Mouse (Mus musculus) brown adipose tissue, adult 24 weeks (tissue): Measurements from ENCODE around the gene Scn4b. TPM values are rescaled to one million over a fixed set of nuclear protein-coding genes. Genes with fewer than 3 reads are reported as not detected.

Experiments
- H3K27ac ChIP-seq: fragments of 200-500 bp; replicated peaks from 2 replicates; pipeline ENCODE4 v1.5.1; 2012; ENCODE audit warnings: low read depth, mild to moderate bottlenecking, low read length
- H3K4me1 ChIP-seq: fragments of 200-500 bp; 2 replicates; pipeline ENCODE4 v1.6.1; 2012; ENCODE audit warnings: low read length, mixed read lengths; ENCODE audit not compliant: control insufficient read depth, insufficient read depth, insufficient read length
- H3K4me3 ChIP-seq: fragments of 200-500 bp; 2 replicates; pipeline ENCODE4 v1.5.1; 2012; ENCODE audit warnings: low read depth, mild to moderate bottlenecking, low read length, moderate library complexity; ENCODE audit not compliant: insufficient read depth
- polyA plus RNA-seq: library from polyadenylated mRNA; stranded (reverse); fragments of >200 nt; gene quantifications from 2 replicates; pipeline ENCODE4 v1.2.4, GENCODE M21; 2012; ENCODE audit not compliant: missing spikeins, insufficient read depth, insufficient read length

Scn4b gene
- polyA plus RNA-seq, 1 experiment, result 1.9 TPM

- Histone ChIP-seq H3K27ac (no peak overlapping the region), H3K4me1 (no peaks in the 10 kb centered on the region), H3K4me3 (no peak overlapping the region)
These were observed 57.3 kb downstream of the Scn4b start for GRCm38 (mm10) chr9:45195468-45195867.

GRCm38 (mm10) chr9:45196125-45196830, 58.1 kb downstream of the Scn4b start:
- no peak overlapping the region for H3K4me3 ChIP-seq
- no peak overlapping the region for H3K27ac ChIP-seq

GRCm38 (mm10) chr9:45197549-45197948, 59.4 kb downstream of the Scn4b start:
- no peak overlapping the region for H3K27ac ChIP-seq
- H3K4me3 ChIP-seq, result no peak overlapping the region
- H3K4me1 ChIP-seq, result peaks cover 3% of the 10 kb centered on the region

More at GRCm38 (mm10) chr9:45196125-45196830, 58.1 kb downstream of the Scn4b start:
- peaks cover 3% of the 10 kb centered on the region for H3K4me1 ChIP-seq

GRCm38 (mm10) chr9:45201319-45201947, 63.2 kb downstream of the Scn4b start:
- Histone ChIP-seq H3K27ac (no peak overlapping the region), H3K4me3 (no peak overlapping the region), H3K4me1 (peaks cover 3% of the 10 kb centered on the region)

GRCm38 (mm10) chr9:45202021-45202798, 64.0 kb downstream of the Scn4b start:
- Histone ChIP-seq H3K4me1 (peaks cover 3% of the 10 kb centered on the region), H3K27ac (no peak overlapping the region), H3K4me3 (no peak overlapping the region)

Other genes starting within 250 kb of the Scn4b start
- 2,562 and 2,957 TPM in 2 replicates for gene Atp5l, start 217.7 kb upstream of the Scn4b start, polyA plus RNA-seq
- 36.6 and 40.7 TPM in 2 replicates for gene Ube4a, start 172.8 kb upstream of the Scn4b start, polyA plus RNA-seq
- 1.5 TPM in 1 of 2 replicates, not detected in the other for gene Cd3g, start 158.0 kb upstream of the Scn4b start, polyA plus RNA-seq
- gene Cd3d, start 156.6 kb upstream of the Scn4b start, polyA plus RNA-seq, result not detected in 2 replicates
- not detected in 2 replicates for gene Cd3e, start 128.8 kb upstream of the Scn4b start, polyA plus RNA-seq
- 36.3 and 57.0 TPM in 2 replicates for gene Mpzl2, start 98.6 kb upstream of the Scn4b start, polyA plus RNA-seq
- gene Mpzl3, start 83.2 kb upstream of the Scn4b start, polyA plus RNA-seq, result 2.8 and 4.4 TPM in 2 replicates
- gene Jaml, start 59.2 kb upstream of the Scn4b start, polyA plus RNA-seq, result not detected in 2 replicates
- not detected in 2 replicates for gene Scn2b, start 20.6 kb upstream of the Scn4b start, polyA plus RNA-seq
- 1.7 and 8.6 TPM in 2 replicates for gene BC049352, start 43.6 kb downstream of the Scn4b start, polyA plus RNA-seq
- not detected in 2 replicates for gene Tmprss4, start 65.7 kb downstream of the Scn4b start, polyA plus RNA-seq
- gene Il10ra, start 130.8 kb downstream of the Scn4b start, polyA plus RNA-seq, result 1.8 TPM in 2 replicates
- gene Tmprss13, start 180.7 kb downstream of the Scn4b start, polyA plus RNA-seq, result not detected in 2 replicates
- 2.3 and 5.2 TPM in 2 replicates for gene Fxyd6, start 231.8 kb downstream of the Scn4b start, polyA plus RNA-seq